Mouse (Mus musculus): ENCODE results near the gene Idh3b.

Gene Idh3b

DNA sequence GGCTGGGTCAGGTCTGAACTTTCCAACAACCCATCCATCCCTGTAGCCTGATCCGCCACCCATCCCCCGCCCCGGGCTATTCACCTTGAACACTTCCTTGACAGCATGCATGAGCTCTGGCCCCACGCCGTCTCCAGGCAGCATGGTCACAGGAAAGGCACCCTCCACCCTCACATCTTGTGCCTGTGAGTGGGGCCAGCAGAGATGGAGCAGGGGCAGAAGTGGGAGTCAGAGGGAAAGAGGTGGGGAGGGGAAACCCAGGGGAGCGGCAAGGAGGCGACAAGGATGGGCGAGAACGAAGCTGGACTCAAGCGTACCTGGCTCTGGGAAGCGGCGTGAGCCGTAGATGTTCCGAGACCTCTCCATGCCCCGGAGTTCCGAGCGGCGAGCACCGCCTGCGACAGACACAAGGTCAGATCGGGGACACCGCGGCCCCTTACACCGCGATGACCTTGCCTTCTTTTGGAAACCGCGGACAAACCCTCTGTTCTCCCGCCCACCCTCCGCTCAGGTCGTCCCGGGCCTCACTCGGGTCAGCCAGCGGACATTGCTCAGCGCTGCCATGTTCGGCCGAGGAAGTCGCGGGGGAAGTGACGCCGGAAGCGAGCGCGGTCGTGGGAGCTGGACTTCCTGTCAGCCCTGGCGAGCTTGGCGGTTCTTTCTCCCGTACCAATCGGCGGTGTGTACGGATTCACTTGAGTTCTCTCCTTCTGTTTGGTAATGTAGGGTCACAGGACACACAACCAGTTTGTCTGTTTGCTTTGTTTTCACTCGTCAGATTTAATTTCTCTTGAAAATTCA, at the start of gene Idh3b:
TSS of gene Idh3b (minus strand) at position 694 of the 801 bp plus-strand sequence.
- peak; percentile 90 to 93 for DNase-seq (ENCODE audit: low spot score in 2 of 2)

DNA sequence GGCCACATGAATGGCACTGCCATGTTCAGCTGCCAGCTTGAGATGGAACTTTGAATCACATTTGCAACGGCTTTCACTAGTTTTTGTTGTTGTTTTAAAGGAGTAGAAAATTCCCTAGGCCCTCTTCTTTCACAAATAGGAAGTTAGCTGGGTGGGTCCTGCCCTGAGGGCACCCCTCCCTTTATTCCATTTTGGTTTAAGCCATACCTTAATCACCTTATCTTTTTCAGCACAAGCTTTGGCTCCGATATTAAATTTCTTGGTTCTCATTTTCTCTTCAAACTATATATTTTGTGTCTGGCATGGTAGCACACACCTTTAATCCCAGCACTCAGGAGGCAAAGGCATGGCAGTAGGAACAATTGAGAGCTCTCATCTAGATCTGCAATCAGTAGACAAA, 45.2 kb upstream of the Idh3b start:
- DNase-seq (ENCODE audit: low spot score in 2 of 2), result no peak

DNA sequence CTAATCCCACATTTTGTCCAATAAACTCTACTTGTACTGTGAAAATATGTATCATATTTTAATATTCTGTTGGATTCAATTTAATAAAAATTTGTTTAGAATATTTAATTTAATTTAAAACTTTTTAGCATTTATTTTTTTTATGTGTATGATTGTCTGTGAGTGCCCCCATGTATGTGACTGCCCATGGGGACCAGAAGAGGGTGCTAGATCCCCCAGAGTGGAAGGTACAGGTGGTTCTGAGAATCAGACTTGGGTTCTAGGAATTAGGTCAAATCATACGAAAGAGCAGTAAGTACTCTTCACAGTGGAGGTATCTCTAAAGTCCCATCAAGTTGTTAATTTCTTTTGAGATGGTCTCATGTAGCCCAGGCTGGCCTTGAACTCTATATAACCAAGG, 42.7 kb upstream of the Idh3b start:
- DNase-seq (ENCODE audit: low spot score in 2 of 2), result no peak

DNA sequence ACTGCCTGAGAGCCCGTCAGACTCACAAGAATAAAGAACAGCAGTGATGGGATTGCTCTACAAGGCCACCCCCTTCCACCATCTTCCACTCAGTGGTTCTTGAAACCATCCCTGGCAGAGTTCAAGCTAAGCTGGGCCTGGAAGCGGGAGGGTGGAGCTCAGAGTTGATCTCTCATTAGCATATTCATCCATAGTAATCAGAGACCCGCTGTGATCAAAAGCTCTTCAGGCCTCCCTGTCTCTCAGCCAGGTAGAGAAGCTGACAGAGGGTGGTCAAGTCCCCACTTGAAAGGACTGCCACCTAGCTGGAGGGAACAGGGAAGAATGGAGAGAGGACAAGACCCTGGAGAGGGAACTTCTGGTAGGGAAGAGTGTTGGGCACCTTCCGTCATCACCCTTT, 18.7 kb upstream of the Idh3b start:
- DNase-seq (ENCODE audit: low spot score in 2 of 2), result no peak

DNA sequence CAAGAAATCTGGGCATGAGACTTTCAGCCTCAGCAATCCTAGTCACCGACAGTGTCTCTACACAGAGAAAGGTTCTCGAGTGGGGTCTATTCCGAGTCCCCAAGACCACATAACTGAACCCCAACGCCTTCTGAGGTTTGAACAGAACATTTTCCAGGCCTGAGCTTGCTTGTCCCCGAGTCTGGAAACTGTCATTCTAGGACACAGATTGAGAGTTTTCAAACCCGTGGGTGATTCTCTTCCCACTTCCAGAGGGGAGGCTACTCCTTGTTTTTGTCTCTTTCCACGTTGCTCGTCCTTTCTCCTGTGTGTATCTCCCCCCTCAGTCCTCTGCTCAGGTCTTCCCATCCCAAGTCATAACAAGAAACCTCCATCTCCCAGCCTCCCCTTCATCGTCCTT, 13.2 kb upstream of the Idh3b start:
- no peak for DNase-seq (ENCODE audit: low spot score in 2 of 2)

DNA sequence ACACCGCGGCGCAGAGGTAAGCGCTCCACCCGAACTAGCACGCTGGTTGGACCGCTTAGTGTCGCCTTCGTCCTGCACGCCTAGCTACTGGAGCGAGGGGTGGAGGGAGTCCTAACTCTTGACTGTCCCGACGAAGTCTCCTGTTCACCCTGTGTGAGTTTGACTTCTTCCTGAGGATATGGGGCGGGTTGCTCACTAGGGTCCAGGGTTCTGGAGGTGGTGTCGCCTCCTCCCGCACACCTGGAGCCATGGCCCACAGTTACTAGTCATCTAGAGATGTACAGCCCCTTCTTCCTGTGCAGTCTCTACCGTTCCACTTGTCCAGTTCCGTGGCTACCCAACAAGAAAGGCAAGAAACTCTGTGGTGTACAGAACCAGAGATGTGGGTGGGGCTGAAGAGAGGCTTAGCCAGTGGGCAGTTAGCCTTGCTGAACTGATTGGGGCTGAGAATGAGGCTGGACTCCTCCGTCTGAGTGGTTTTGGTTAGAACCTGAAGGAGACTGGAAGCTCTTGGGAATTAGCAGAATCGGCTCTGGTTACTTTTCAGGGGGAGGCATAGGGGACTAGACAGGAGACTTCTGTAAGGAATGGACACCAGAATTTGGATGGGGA, 11.9 kb upstream of the Idh3b start:
- no peak for DNase-seq (ENCODE audit: low spot score in 2 of 2)

DNA sequence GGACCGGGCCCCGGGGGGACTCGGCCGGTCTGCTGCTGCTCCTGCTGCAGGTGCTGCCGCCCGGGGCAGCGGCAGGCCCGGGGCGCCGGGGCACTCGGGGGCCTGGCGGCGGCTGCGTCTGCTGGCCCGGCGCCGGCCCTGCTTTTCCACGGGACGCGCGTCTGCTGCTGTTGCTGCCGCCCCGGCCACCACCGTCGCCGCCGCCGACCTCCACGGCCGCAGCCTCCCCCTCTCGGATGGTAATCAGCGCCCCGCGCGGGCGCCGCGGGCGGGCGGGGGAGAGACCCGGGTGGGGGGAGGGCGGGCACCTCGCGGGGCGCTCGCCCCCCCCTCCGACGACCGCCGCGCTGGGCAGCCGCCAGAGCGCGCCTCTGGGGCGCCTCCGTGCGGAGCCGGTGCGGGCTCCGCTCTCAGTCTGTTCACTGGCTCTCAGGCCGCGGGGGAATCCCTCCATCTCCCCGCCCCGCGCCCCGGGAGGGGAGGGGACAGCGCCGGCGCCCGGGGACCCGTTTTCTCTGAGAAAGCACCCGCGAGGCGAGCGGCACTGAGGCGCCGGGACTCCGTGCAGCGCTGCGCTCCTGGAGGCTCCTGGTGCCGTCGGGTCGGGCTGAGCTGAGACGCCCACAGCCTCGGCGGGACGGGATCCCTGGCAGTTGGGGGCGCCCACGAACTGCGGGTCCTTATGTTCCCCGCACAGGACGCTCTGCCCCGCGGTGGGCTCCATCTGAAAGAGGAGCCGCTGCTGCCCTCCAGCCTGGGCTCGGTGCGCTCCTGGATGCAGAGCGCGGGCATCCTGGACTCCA, 11.2 kb upstream of the Idh3b start:
- DNase-seq (ENCODE audit: low spot score in 2 of 2), result peak in 1 of 2 experiments; percentile 34

DNA sequence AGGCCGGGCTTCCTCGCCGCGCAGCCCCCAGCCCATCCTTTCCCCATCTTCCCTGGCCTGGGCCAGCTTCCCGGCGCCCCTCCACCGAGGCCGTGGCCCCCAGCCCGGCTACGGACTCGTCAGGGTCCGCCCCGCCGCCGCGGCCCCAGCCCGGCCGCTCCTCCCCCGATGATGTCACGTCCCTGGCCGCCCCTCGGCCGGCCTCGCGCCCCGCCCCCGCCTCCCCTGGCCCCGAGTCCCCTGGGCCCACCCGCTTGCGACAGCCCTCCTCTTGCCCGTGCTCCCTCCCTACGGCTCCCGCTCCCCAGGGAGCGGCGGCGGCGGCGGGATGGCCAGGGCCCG, 10.6 kb upstream of the Idh3b start, which contains the start of gene Ebf4:
TSS of gene Ebf4 (plus strand) at position 234 of the 342 bp plus-strand sequence.
- DNase-seq (ENCODE audit: low spot score in 2 of 2), result no peak

DNA sequence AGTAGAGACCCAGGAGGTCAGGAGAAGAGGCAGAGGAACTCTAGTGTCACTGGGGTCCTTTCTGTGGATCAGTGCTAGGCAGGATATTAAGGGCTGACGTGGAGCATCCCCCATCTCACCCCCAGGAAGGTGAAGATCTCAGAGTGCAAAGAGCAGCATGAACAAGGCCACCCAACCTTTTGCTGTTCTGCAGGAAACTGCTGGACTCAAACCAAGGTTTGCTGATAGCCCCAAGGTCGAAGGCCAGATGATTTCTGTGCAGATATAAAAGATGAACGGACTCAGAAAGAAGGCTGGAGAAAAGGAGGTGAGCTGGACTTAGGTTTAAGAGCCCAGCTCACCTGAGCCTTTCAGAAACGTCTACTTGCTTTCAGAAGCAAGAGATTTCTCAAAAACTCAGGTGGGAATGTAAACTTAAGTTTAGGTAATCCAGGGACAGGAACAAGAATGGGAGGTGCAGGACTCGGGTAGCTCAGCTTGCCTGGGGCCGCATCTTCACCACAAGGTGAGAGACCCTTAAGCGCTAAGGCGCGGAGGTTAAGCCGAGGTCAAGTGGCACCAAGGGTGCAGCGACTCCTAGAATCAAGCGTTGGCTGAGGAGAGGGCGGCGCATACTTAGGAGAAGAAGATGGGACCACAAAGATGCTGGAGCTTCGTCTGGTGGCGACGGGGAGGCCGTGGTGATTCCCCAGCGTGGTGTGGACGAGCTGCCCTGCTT, 10.0 kb upstream of the Idh3b start:
- no peak for DNase-seq (ENCODE audit: low spot score in 2 of 2)

DNA sequence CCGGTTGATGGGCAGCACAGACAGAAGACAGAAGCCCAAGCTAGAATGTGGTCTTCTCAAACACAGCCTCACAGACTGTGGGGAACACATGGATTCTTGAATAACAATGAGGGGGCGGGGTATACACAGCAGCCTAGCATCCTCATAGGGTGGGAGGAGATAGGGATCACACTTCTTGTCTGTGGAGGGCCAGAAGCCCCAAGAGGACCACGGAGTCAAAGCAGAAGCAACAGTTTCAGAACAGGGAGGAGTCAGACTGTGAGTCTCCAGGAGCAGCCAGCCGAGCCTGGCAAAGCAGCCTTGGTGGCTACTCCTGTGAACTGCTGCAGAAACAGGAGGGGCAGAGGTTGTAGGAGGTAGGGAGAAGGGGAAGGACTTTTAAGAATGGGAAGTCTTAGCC, 9.1 kb upstream of the Idh3b start:
- no peak for DNase-seq (ENCODE audit: low spot score in 2 of 2)

DNA sequence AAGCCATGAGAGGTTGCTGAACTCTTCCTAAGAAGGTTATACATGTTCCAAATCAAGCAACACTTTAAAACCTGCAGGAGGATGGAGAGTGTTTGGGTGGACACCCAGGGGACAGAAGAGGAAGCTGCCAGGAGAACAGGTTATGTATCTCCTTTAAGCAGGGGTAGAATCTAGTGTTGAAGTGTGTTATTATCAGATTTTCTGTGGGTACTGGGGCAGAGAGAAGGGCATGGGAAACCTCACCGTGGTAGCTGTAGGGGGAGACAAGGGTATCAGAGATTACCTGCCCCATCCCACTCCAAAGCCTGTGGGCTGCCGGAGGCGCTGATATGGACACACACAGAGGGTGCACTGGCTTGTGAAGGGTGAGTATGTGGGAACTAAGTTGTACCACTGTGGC, 8.7 kb upstream of the Idh3b start:
- DNase-seq (ENCODE audit: low spot score in 2 of 2), result no peak

DNA sequence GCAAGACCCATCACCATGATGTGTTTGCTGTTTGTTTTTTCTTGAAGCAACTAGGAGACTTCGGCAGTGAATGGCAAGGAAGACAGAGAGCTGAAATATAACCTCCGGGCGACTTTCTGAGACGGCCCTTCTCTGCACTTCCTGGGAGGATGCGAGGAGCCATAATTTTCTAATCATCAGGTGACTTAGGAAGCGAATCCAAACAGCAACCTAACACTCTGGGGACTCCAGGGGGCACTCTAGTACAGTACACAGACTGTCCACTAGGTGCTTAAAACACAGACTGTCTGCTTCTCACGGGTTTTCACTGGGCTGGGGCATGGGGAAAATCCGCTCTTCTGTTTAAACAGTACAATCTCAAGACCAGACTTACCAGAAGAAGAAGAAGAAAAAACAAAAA, 7.1 kb upstream of the Idh3b start:
- peak; percentile 59 to 81 for DNase-seq (ENCODE audit: low spot score in 2 of 2)

DNA sequence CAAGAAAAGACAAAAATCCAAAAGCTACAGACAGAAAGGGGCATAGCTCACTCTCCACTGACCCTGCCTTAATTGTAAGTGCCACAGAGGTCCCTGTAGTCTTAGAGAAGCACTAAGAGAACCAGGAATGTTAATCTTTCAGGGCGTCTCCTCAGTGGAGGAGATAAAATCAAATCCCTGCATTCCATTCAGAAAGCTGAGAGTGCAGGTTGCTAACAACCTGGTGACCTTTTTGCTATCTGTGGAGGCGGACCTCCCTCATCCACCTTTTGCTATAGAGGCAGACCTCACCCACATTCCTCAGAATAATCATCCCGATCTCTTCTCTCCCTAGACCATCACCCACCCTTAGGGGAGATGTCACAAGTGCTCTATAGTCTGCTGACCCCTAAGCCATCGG, 4.7 kb upstream of the Idh3b start:
- no peak for DNase-seq (ENCODE audit: low spot score in 2 of 2)

DNA sequence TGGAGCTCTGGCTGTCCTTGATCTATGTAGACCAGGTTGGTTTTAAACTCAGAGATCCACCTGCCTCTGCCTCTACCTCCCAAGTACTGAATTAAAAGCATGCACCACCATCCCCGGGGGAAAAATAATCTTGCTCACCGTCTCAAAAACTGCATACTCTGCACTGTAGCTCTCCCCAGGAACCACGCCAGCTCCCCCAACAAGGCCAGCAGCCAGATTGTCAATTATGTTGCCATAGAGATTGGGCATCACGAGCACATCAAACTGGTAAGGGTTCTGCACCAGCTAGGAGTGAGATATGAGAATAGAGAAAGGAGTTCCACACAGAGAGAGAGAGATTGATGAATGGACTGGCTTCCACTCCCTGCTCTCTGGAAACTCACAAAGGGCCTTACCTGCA, 3.5 kb downstream of the Idh3b start:
- DNase-seq (ENCODE audit: low spot score in 2 of 2), result no peak

DNA sequence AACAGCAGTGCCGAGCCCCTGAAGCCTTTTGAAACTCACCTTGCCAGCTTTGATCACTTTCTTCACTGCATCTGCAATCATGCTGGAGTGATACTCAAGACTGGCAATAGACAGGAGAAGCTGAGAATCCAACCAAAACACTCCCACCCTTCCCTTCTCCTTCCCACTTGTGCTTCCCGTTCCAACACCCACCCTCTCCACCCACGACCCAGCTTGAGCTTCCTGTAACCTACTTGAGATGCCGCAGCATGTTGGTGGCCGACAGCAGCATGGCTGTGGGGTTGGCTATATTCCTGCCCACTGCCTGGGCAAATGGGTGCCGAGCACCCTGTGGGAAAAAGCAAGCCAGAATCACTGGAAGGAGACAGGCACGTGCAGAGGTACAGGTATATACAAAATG, 4.1 kb downstream of the Idh3b start:
- DNase-seq (ENCODE audit: low spot score in 2 of 2), result no peak

DNA sequence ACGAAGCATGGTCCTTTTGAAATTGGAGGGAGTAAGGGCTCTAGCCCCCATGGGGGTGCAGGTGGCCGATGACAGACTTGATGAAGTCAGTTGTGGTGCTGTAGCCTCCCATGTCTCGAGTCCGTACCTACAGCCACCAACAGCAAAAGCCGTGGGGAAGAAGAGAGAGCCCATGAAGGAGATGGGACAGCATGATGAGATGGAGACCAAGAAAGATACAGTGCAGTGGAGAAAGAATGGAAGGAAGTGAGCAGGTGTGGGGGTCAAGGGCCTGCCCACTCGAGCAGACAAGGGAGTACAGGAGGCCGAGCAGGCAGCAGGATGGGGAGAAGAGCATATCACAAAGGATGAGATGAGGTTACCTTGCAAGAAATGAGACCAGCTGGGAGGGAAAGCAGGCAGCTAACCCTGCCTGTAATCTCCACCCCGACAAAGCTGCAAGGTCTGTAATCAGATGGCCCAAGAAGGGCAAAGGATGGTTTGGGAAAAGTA, 4.7 kb downstream of the Idh3b start:
- DNase-seq (ENCODE audit: low spot score in 2 of 2), result no peak

DNA sequence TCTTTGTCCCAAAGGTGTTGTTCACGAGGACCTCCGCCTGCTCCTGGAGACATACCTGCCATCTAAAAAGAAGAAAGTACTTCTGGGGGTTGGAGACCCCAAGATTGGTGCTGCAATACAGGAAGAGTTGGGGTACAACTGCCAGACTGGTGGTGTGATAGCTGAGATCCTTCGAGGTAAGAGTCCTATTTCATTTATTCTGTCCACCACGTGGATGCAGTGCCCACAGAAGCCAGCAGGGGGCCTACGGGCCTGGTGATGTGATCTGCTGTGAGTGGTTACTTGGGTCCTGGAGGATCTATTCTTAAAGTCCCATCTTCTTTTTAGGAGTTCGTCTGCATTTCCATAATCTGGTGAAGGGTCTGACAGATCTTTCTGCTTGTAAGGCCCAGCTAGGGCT, 8.7 kb downstream of the Idh3b start:
- peak in 1 of 2 experiments; percentile 48 for DNase-seq (ENCODE audit: low spot score in 2 of 2)

DNA sequence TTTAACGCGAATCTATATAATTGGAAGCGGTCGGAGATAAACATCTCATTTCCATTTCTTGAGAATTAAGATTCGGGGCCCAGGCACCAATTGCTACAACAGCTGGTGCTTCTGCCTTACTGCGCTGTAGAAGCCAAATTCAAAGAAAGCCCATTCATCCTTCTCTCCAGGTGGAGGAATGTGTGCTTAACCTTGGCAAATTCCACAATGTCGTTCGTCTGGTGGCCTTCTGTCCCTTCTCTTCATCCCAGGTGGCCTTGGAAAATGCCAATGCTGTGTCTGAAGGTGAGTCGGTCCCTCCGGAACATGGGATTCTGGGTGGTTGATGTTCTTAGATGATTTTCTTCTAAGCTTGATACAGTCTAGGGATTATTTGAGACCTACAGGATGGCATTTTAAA, 9.5 kb downstream of the Idh3b start:
- no peak for DNase-seq (ENCODE audit: low spot score in 2 of 2)

DNA sequence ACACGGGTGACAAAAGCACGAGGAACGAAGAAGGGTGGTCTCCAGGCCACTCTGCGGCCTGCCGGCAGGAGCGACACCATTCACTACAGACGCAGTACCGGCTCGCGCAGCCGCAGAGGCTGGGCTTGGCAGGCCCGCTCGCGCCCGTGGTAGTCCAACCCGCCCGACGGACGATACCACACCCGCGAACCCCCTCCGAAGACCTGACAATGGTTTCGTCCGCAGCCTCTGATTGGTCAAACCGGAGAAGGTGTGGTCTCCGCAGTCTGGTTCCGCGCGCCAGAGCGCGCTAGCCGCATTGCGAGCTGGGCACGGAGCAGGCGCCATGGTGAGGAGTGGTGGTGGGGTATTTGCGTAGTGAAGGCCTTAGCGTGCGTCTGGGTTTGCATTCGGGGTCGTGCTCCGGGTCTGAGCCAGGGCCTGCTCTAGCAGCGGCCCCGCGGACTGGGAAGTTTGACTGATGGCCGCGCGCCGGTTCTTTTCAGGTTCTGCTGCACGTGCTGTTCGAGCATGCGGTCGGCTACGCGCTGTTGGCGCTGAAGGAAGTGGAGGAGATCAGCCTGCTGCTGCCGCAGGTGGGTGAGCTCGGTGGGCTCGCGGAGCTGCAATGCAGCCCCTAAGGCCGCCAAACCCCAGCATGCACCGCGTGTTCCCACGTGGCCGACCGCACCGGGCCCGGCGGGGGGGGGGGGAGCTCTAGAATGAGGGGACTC, 10.0 kb downstream of the Idh3b start, which contains the start of gene Nop56:
TSS of gene Nop56 (plus strand) at position 282 of the 713 bp plus-strand sequence.
- DNase-seq (ENCODE audit: low spot score in 2 of 2), result peak; percentile 100

DNA sequence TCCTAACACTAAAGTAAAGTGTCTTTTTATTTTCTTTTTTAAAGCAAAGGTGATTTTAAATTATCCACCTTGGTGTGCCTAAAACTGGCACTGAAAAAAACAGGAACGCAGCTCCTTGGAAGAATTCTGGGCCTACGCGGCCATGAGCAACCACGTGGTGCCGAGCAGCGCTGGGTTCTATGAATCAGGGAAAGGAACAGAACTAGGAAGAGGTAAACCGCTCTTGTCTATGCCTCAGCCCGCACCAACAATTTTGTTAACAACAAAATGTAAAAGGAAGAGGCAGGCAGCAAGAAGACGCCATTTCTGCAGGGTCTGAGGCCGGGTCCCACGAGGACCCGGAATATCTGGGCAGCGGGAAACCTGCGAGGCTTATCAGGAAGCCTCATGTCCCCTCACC, 10.6 kb downstream of the Idh3b start:
- peak in 1 of 2 experiments; percentile 53 for DNase-seq (ENCODE audit: low spot score in 2 of 2)

DNA sequence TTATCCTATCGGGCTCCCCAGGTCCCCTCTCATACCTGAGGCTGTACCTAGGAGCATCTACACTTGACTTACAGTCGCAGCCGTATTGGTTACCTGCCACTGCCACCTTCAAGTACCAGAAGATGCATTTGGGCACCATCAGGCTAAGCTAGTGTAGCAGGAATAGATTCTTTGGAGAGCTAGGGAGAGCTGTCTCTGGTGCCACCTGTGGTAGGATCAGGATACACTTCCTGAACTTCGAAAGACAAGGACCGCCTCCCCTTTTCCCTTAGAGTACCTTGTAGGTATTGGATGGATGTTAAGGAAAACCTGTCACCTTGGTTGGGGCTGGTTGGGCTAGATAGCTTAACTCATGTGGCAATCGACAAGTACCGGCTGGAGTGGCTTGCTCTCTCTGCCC, 16.3 kb downstream of the Idh3b start:
- DNase-seq (ENCODE audit: low spot score in 2 of 2), result no peak

All from frontal cortex, postnatal 36 days (tissue).